Mouse (Mus musculus) limb, embryonic 13.5 days (tissue): ENCODE measurements around the gene Armc7. TPM values are rescaled to one million over a fixed set of nuclear protein-coding genes. Genes with fewer than 3 reads are reported as not detected.

Experiments
- microRNA-seq: library from miRNA; unstranded; fragments of <30 nt; microRNA quantifications from one replicate; pipeline ENCODE4, GENCODE M21; 2016
- polyA plus RNA-seq: library from polyadenylated mRNA; unstranded; fragments of >200 nt; fragmentation: Nextera tagmentation; extraction: Ambion mirVana; gene quantifications from 2 replicates; pipeline ENCODE4 v1.2.1, GENCODE M21; 2015

Gene Armc7
- polyA plus RNA-seq, 1 experiment from 2014 or later = 9.3 TPM

Small RNA genes within 50 kb of the gene (microRNA-seq; reads per million reads assigned to microRNA genes)
- gene Mir3968 = 0.87 reads per million

Other genes with a start within 250 kb of the Armc7 start
- 0.05 and 0.09 TPM in 2 replicates for gene Grin2c, start 208.4 kb upstream of the Armc7 start, polyA plus RNA-seq
- gene Fdxr, start 198.6 kb upstream of the Armc7 start, polyA plus RNA-seq = 15.3 and 16.0 TPM in 2 replicates
- gene Fads6, start 178.0 kb upstream of the Armc7 start, polyA plus RNA-seq = 0.09 and 0.15 TPM in 2 replicates
- gene Otop2, start 168.5 kb upstream of the Armc7 start, polyA plus RNA-seq = 0.11 TPM in 1 of 2 replicates, not detected in the other
- not detected in 2 replicates for gene Ush1g, start 153.6 kb upstream of the Armc7 start, polyA plus RNA-seq
- gene Otop3, start 140.9 kb upstream of the Armc7 start, polyA plus RNA-seq = not detected in 2 replicates
- 2.4 and 3.2 TPM in 2 replicates for gene Hid1, start 107.9 kb upstream of the Armc7 start, polyA plus RNA-seq
- gene Cdr2l, start 93.8 kb upstream of the Armc7 start, polyA plus RNA-seq = 11.3 and 11.4 TPM in 2 replicates
- gene Mrpl58, start 71.9 kb upstream of the Armc7 start, polyA plus RNA-seq = 174 and 178 TPM in 2 replicates
- 942 TPM in 2 replicates for gene Atp5h, start 55.7 kb upstream of the Armc7 start, polyA plus RNA-seq
- 16.1 and 17.4 TPM in 2 replicates for gene Kctd2, start 55.5 kb upstream of the Armc7 start, polyA plus RNA-seq
- 0.08 TPM in 1 of 2 replicates, not detected in the other for gene Trim80, start 35.1 kb upstream of the Armc7 start, polyA plus RNA-seq
- gene Slc16a5, start 13.2 kb upstream of the Armc7 start, polyA plus RNA-seq = 0.15 and 0.19 TPM in 2 replicates
- 65.4 and 75.4 TPM in 2 replicates for gene Nt5c, start 16.2 kb downstream of the Armc7 start, polyA plus RNA-seq
- gene Jpt1, start 38.7 kb downstream of the Armc7 start, polyA plus RNA-seq = 557 and 558 TPM in 2 replicates
- gene Sumo2, start 60.6 kb downstream of the Armc7 start, polyA plus RNA-seq = 1,169 and 1,249 TPM in 2 replicates
- gene Nup85, start 88.8 kb downstream of the Armc7 start, polyA plus RNA-seq = 184 and 186 TPM in 2 replicates
- gene Mrps7, start 128.3 kb downstream of the Armc7 start, polyA plus RNA-seq = 91.6 and 93.5 TPM in 2 replicates
- gene Gga3, start 128.4 kb downstream of the Armc7 start, polyA plus RNA-seq = 18.1 and 20.9 TPM in 2 replicates
- 18.8 and 19.8 TPM in 2 replicates for gene Mif4gd, start 137.3 kb downstream of the Armc7 start, polyA plus RNA-seq
- gene Slc25a19, start 152.6 kb downstream of the Armc7 start, polyA plus RNA-seq = 28.5 and 30.2 TPM in 2 replicates
- gene Grb2, start 232.9 kb downstream of the Armc7 start, polyA plus RNA-seq = 96.5 and 102 TPM in 2 replicates